Mouse (Mus musculus) heart, postnatal 0 days (tissue): ENCODE data around the gene Tmem274. TPM values are rescaled to one million over a fixed set of nuclear protein-coding genes. Genes with fewer than 3 reads are reported as not detected.

ENCODE experiments used
- ATAC-seq: fragments of 200-750 bp; cut with Nextera tagmentation; 2 replicates; pipeline ENCODE4 v1.8.0; 2017; ENCODE audit warnings: low read depth, moderate number of reproducible peaks, moderate library complexity; ENCODE audit not compliant: insufficient read depth
- DNase-seq: peaks from one replicate; pipeline ENCODE4 v3.0.0-alpha.2; 2016; ENCODE audit warnings: low spot score
- H3K27ac ChIP-seq: fragments of 300-500 bp; sonication (generic); 2 replicates; pipeline ENCODE4 v1.5.1; 2014; ENCODE audit warnings: low read depth, mild to moderate bottlenecking
- H3K27me3 ChIP-seq: fragments of 300-500 bp; sonication (generic); 2 replicates; pipeline ENCODE4 v1.6.1; 2014; ENCODE audit warnings: low read length, mixed read lengths; ENCODE audit not compliant: control insufficient read depth, insufficient read depth
- H3K36me3 ChIP-seq: fragments of 300-500 bp; sonication (generic); replicated peaks from 2 replicates; pipeline ENCODE4 v1.6.1; 2014; ENCODE audit warnings: low read length, mixed read lengths; ENCODE audit not compliant: control insufficient read depth, insufficient read depth
- H3K4me1 ChIP-seq: fragments of 300-500 bp; sonication (generic); 2 replicates; pipeline ENCODE4 v1.6.1; 2014; ENCODE audit warnings: antibody characterized with exemption; ENCODE audit not compliant: control insufficient read depth, insufficient read depth
- H3K4me2 ChIP-seq: fragments of 300-500 bp; sonication (generic); 2 replicates; pipeline ENCODE4 v1.6.1; 2014; ENCODE audit warnings: low read depth, mild to moderate bottlenecking, low read length, moderate library complexity
- H3K4me3 ChIP-seq: fragments of 300-500 bp; sonication (generic); 2 replicates; pipeline ENCODE4 v1.5.1; 2014; ENCODE audit warnings: low read depth, low read length
- H3K9ac ChIP-seq: fragments of 300-500 bp; sonication (generic); replicated peaks from 2 replicates; pipeline ENCODE4 v1.6.1; 2014; ENCODE audit warnings: low read depth, low read length, mixed read lengths
- H3K9me3 ChIP-seq: fragments of 300-500 bp; sonication (generic); replicated peaks from 2 replicates; pipeline ENCODE4 v1.6.1; 2016; ENCODE audit warnings: low read length; ENCODE audit not compliant: control insufficient read depth
- CTCF ChIP-seq: IDR thresholded peaks from 2 replicates; pipeline ENCODE4 v1.5.1; 2016; ENCODE audit warnings: antibody characterized with exemption, control low read depth, low read depth
- EP300 ChIP-seq: IDR thresholded peaks from 2 replicates; pipeline ENCODE4 v1.6.1; 2016; ENCODE audit warnings: antibody characterized with exemption, low read depth
- WGBS: fragments of 180-500 bp; shearing (Covaris S2); extraction: QIAGEN DNeasy Blood & Tissue Kit; methylation state at CpG from one replicate; pipeline ENCODE4 v1.1.7; 2014; 5-methylcytosine and 5-hydroxymethylcytosine counted together
- polyA plus RNA-seq: library from polyadenylated mRNA; unstranded; fragments of >200 nt; fragmentation: Nextera tagmentation; extraction: Ambion mirVana; gene quantifications from 2 replicates; pipeline ENCODE4 v1.2.1, GENCODE M21; 2015
- total RNA-seq: library from RNA; depleted of rRNA; stranded (reverse); fragments of >200 nt; gene quantifications from 2 replicates; pipeline ENCODE4 v1.2.3, GENCODE M21; 2014; ENCODE audit warnings: low replicate concordance

Tmem274 gene
- total and polyA plus RNA-seq, 2 experiments from 2014 or later, result 0.19 TPM; not detected in 1

GRCm38 (mm10) chr4:149505261-149505967 is 28.2 kb downstream of the Tmem274 start:
- DNase-seq (no peak), ATAC-seq (no peak)
- H3K4me3 ChIP-seq, result no peak overlapping the region
- H3K36me3 ChIP-seq, result peaks cover 22% of the 10 kb centered on the region
- H3K9ac ChIP-seq, result no peak overlapping the region
- TF ChIP-seq EP300, result no peak
- no peak for TF ChIP-seq CTCF
- WGBS, result 66% methylated on average over 14 of the region's 15 CpGs
- no peaks in the 10 kb centered on the region for H3K4me1 ChIP-seq
- H3K27me3 ChIP-seq, result no peaks in the 10 kb centered on the region
- H3K4me2 ChIP-seq, result no peak overlapping the region
- H3K9me3 ChIP-seq, result no peaks in the 10 kb centered on the region
- H3K27ac ChIP-seq, result no peak overlapping the region

- H3K27ac ChIP-seq, result no peak overlapping the region
- no peak overlapping the region for H3K4me2 ChIP-seq
- H3K9me3 ChIP-seq, result no peaks in the 10 kb centered on the region
- ATAC-seq (no peak), DNase-seq (no peak)
- peaks cover 15% of the 10 kb centered on the region for H3K36me3 ChIP-seq
- no peak overlapping the region for H3K4me3 ChIP-seq
- 72% methylated on average over 3 of the region's 3 CpGs for WGBS
- no peaks in the 10 kb centered on the region for H3K4me1 ChIP-seq
- H3K9ac ChIP-seq, result no peak overlapping the region
- no peaks in the 10 kb centered on the region for H3K27me3 ChIP-seq
- TF ChIP-seq CTCF (no peak), EP300 (no peak)
Observed at GRCm38 (mm10) chr4:149506904-149507303, 29.7 kb downstream of the Tmem274 start.

- DNase-seq (no peak), ATAC-seq (no peak)
- Histone ChIP-seq H3K36me3 (no peaks in the 10 kb centered on the region), H3K27ac (no peak overlapping the region), H3K9ac (no peak overlapping the region), H3K27me3 (no peaks in the 10 kb centered on the region), H3K9me3 (no peaks in the 10 kb centered on the region), H3K4me2 (no peak overlapping the region), H3K4me1 (no peaks in the 10 kb centered on the region), H3K4me3 (no peak overlapping the region)
- TF ChIP-seq EP300, result no peak
- TF ChIP-seq CTCF, result no peak
- 54% methylated on average over 6 of the region's 6 CpGs for WGBS
Observed at GRCm38 (mm10) chr4:149511221-149511646, 34.1 kb downstream of the Tmem274 start.

- Histone ChIP-seq H3K36me3 (no peaks in the 10 kb centered on the region), H3K27ac (no peak overlapping the region), H3K9ac (no peak overlapping the region), H3K9me3 (no peaks in the 10 kb centered on the region), H3K4me3 (no peak overlapping the region), H3K4me2 (no peak overlapping the region), H3K27me3 (no peaks in the 10 kb centered on the region), H3K4me1 (no peaks in the 10 kb centered on the region)
- TF ChIP-seq EP300, result no peak
- ATAC-seq, result no peak
- no peak for DNase-seq
- WGBS, result 70% methylated on average over 7 of the region's 7 CpGs
Observed at GRCm38 (mm10) chr4:149512072-149512471, 34.9 kb downstream of the Tmem274 start.

DNA sequence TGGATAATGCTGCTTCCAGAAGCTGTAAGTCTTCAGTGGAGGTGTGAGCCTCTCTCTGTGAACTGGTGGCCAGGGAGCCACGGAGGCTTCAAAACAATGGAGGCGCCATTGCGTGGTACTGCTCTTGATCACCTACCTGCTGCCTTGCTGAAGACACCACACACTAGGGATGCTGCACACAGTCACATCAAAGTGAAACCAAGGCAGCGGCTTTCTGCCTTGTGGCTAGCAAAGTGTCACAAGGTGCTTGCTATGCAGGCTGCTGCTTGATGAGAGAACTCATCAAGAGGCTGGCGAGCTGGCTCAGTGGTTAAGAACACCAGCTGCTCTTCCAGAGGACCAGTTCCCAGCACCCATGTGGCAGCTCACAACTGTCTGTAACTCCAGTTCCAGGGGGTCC is 38.5 kb downstream of the Tmem274 start:
- ATAC-seq (no peak), DNase-seq (no peak)
- Histone ChIP-seq H3K4me3 (no peak overlapping the region), H3K9ac (no peak overlapping the region), H3K36me3 (no peaks in the 10 kb centered on the region), H3K27ac (no peak overlapping the region), H3K4me2 (no peak overlapping the region), H3K4me1 (peaks cover 5% of the 10 kb centered on the region; the same call in 1 of the 2 replicates), H3K27me3 (no peaks in the 10 kb centered on the region), H3K9me3 (no peaks in the 10 kb centered on the region)
- no peak for TF ChIP-seq EP300
- TF ChIP-seq CTCF, result no peak
- WGBS, result 84% methylated on average over 5 of the region's 5 CpGs

GRCm38 (mm10) chr4:149517868-149518340 is 40.7 kb downstream of the Tmem274 start, which contains the start of gene Ctnnbip1:
TSS of gene Ctnnbip1 (plus strand) at chr4:149518236.
- Histone ChIP-seq H3K9ac (peak within 1 kb of the TSS; percentile 92), H3K27ac (peak within 1 kb of the TSS; percentile 81), H3K4me1 (peaks cover 13% of the 10 kb centered on the region; the same call in 1 of the 2 replicates), H3K4me3 (peak within 1 kb of the TSS; percentile 94), H3K27me3 (no peaks in the 10 kb centered on the region), H3K4me2 (peak within 1 kb of the TSS; percentile 98), H3K9me3 (no peaks in the 10 kb centered on the region), H3K36me3 (no peaks in the 10 kb centered on the region)
- TF ChIP-seq CTCF, result no peak
- no peak for TF ChIP-seq EP300
- ATAC-seq (peak; percentile 99), DNase-seq (peak; percentile 96)
- under 1% methylated on average over 42 of the region's 46 CpGs for WGBS
